Mouse (Mus musculus) spleen, adult 2 months (tissue): ENCODE data around the gene Cyp26b1. TPM values are rescaled to one million over a fixed set of nuclear protein-coding genes. Genes with fewer than 3 reads are reported as not detected.
"Not testable (repeated sequence)": the region's sequence is repeated elsewhere in the genome, so short reads cannot be mapped to it uniquely, and the experiment has no call there.

Experiments
- DNase-seq, 2 experiments: peaks; one replicate each; pipeline versions ENCODE4 v3.0.0 to v3.0.0-alpha.2; 2012 to 2021; ENCODE audit warnings: low spot score in 2 of 2, low read depth in 1 of 2
- H3K27ac ChIP-seq: fragments of 200-500 bp; 2 replicates; pipeline ENCODE4 v1.5.1; 2012; ENCODE audit warnings: low read length, inconsistent platforms; ENCODE audit not compliant: insufficient read depth
- H3K27me3 ChIP-seq: fragments of 200-500 bp; 2 replicates; pipeline ENCODE4 v1.6.1; 2012; ENCODE audit warnings: mild to moderate bottlenecking, moderate library complexity, low read length, inconsistent platforms; ENCODE audit not compliant: control insufficient read depth, insufficient read depth
- H3K36me3 ChIP-seq: fragments of 200-500 bp; 2 replicates; pipeline ENCODE4 v1.6.1; 2012; ENCODE audit warnings: mild to moderate bottlenecking, low read length, inconsistent platforms; ENCODE audit not compliant: control insufficient read depth, insufficient read depth
- H3K4me1 ChIP-seq: fragments of 200-500 bp; 2 replicates; pipeline ENCODE4 v1.6.1; 2011; ENCODE audit warnings: inconsistent platforms; ENCODE audit not compliant: control insufficient read depth, insufficient read depth, insufficient read length
- H3K4me3 ChIP-seq: fragments of 200-500 bp; 2 replicates; pipeline ENCODE4 v1.5.1; 2011; ENCODE audit warnings: mild to moderate bottlenecking, inconsistent platforms; ENCODE audit not compliant: insufficient read depth, insufficient read length; ENCODE audit errors: extremely low read depth
- CTCF ChIP-seq: fragments of 200-500 bp; IDR thresholded peaks from 2 replicates; pipeline ENCODE4 v1.5.1; 2011; ENCODE audit warnings: mild to moderate bottlenecking, inconsistent platforms; ENCODE audit not compliant: insufficient read depth, insufficient read length, insufficient replicate concordance; ENCODE audit errors: extremely low read depth
- POLR2A ChIP-seq: fragments of 200-500 bp; IDR thresholded peaks from 2 replicates; pipeline ENCODE4 v1.6.1; 2011; ENCODE audit warnings: low read depth, low read length, inconsistent platforms
- WGBS: fragments of 180-500 bp; shearing (Covaris S2); methylation state at CpG from one replicate; pipeline ENCODE4 v1.1.7; 2018; 5-methylcytosine and 5-hydroxymethylcytosine counted together
- polyA plus RNA-seq: library from polyadenylated mRNA; depleted of rRNA; stranded (reverse); fragments of >200 nt; gene quantifications from 2 replicates; pipeline ENCODE4 v1.2.3, GENCODE M21; 2012

The Cyp26b1 gene
- polyA plus RNA-seq, 1 experiment, result 0.76 TPM

- Histone ChIP-seq H3K36me3 (no peaks in the 10 kb centered on the region), H3K27ac (no peak overlapping the region), H3K4me3 (no peak overlapping the region), H3K4me1 (peaks cover 2% of the 10 kb centered on the region; the same call in 1 of the 2 replicates), H3K27me3 (no peaks in the 10 kb centered on the region)
- DNase-seq, result no peak
- 92% methylated on average over 6 of the region's 6 CpGs for WGBS
- no peak for TF ChIP-seq POLR2A
- no peak for TF ChIP-seq CTCF
These were observed 25.5 kb upstream of the Cyp26b1 start for GRCm38 (mm10) chr6:84619166-84619565.

- Histone ChIP-seq H3K4me3 (no peak overlapping the region), H3K27ac (no peak overlapping the region), H3K36me3 (no peaks in the 10 kb centered on the region), H3K4me1 (no peaks in the 10 kb centered on the region), H3K27me3 (no peaks in the 10 kb centered on the region)
- TF ChIP-seq POLR2A, result no peak
- no peak for TF ChIP-seq CTCF
- DNase-seq, result peak in 1 of 2 experiments; percentile 42
- 84% methylated on average over 1 of the region's 1 CpGs for WGBS
These were observed 23.3 kb upstream of the Cyp26b1 start for GRCm38 (mm10) chr6:84617051-84617450.

GRCm38 (mm10) chr6:84616586-84616985 is 22.9 kb upstream of the Cyp26b1 start:
- WGBS, result 75% methylated on average over 1 of the region's 1 CpGs
- no peak for TF ChIP-seq CTCF
- no peak for TF ChIP-seq POLR2A
- H3K4me1 ChIP-seq, result no peaks in the 10 kb centered on the region
- H3K36me3 ChIP-seq, result no peaks in the 10 kb centered on the region
- no peak for DNase-seq
- H3K4me3 ChIP-seq, result no peak overlapping the region
- no peaks in the 10 kb centered on the region for H3K27me3 ChIP-seq
- no peak overlapping the region for H3K27ac ChIP-seq

GRCm38 (mm10) chr6:84613561-84613960 is 19.9 kb upstream of the Cyp26b1 start:
- Histone ChIP-seq H3K4me3 (no peak overlapping the region), H3K4me1 (no peaks in the 10 kb centered on the region), H3K36me3 (no peaks in the 10 kb centered on the region), H3K27me3 (no peaks in the 10 kb centered on the region), H3K27ac (no peak overlapping the region)
- no peak for DNase-seq
- 92% methylated on average over 3 of the region's 3 CpGs for WGBS
- TF ChIP-seq POLR2A (no peak), CTCF (no peak)

- Histone ChIP-seq H3K4me1 (no peaks in the 10 kb centered on the region), H3K36me3 (no peaks in the 10 kb centered on the region), H3K27me3 (no peaks in the 10 kb centered on the region), H3K4me3 (no peak overlapping the region), H3K27ac (no peak overlapping the region)
- 88% methylated on average over 1 of the region's 1 CpGs for WGBS
- TF ChIP-seq POLR2A, result no peak
- no peak for TF ChIP-seq CTCF
- DNase-seq, result no peak
These were observed 7.6 kb upstream of the Cyp26b1 start for GRCm38 (mm10) chr6:84601136-84601889.

GRCm38 (mm10) chr6:84599296-84599695 is 5.6 kb upstream of the Cyp26b1 start:
- H3K36me3 ChIP-seq, H3K4me3 ChIP-seq, H3K27me3 ChIP-seq, H3K27ac ChIP-seq, DNase-seq, H3K4me1 ChIP-seq: not testable (repeated sequence)
- 83% methylated on average over 3 of the region's 3 CpGs for WGBS

GRCm38 (mm10) chr6:84598725-84599124 is 5.0 kb upstream of the Cyp26b1 start:
- H3K4me3 ChIP-seq, result no peak overlapping the region
- H3K36me3 ChIP-seq, result no peaks in the 10 kb centered on the region
- H3K27me3 ChIP-seq, result no peaks in the 10 kb centered on the region
- 90% methylated on average over 3 of the region's 3 CpGs for WGBS
- no peak overlapping the region for H3K27ac ChIP-seq
- TF ChIP-seq CTCF (no peak), POLR2A (no peak)
- H3K4me1 ChIP-seq, result no peaks in the 10 kb centered on the region
- no peak for DNase-seq
